Mouse (Mus musculus): ENCODE measurements around the gene Trim34b.
"Not testable (repeated sequence)": the region's sequence is repeated elsewhere in the genome, so short reads cannot be mapped to it uniquely, and the experiment has no call there.

DNA sequence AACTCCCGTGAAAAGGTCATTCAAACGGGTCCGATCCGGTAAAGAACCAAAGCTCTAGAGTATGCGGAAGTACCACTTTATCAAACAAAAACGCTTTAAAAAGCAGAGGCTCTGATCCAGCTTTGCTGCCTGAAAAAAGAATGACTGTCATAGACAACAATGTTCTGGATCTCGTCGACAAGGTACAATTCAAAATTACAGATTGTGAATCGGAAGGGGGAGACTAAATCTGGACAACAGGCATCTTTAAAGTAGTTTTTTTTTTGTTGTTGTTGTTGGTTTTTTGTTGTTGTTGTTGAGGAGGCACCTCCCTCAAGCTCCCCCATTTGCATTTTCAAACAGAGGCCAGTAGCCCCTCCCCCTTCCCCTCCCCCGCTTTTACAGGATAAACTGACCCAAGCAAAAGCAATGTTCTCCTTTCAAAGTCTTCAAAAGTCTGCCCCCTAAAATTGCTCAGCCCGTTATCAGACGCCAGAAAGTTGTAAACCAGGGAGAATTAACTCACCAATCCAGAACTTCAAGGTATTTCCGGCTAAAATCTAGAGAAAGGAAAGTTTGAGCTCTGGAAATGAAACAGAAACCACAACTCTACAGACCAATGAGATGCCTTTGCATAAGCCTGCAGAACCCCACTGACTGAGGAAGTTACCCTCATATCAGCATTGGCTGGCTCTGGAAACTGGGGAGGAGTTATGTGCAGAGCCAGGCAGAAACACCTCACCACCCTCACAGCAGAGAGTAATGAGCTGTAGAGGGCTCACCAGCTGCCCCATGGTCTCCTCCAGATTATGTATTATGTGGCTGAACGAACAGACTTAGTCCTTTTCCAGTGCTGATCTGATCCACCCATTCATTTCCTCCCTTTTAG is 41.5 kb upstream of the Trim34b start, which contains the start of gene Trim5:
- TF ChIP-seq EP300, CTCF (IDR thresholded peaks at IDR 0.05; ENCODE audit: low read depth): not testable (repeated sequence)

Measured in liver, embryonic 14.5 days (tissue).